ENCODE assay signal across 8 mouse cellular contexts in genomic region chr10:128589464-128590192, GRCm38 (mm10). TPM values are rescaled to one million over a fixed set of nuclear protein-coding genes. Genes with fewer than 3 reads are reported as not detected.
DNase-seq lines count a peak whose midpoint lies in the region; ATAC-seq and TF ChIP-seq lines count a peak whose summit lies in the region.

TSS of gene Erbb3 (minus strand) at chr10:128589652.

- H3K9me3 ChIP-seq in E14TG2a.4 (ENCODE audit: low read length) = no peaks in the 10 kb centered on the region
- no peaks in the 10 kb centered on the region for H3K9me3 ChIP-seq in limb, embryonic 10.5 days (replicated peaks)
- no peaks in the 10 kb centered on the region for H3K9me3 ChIP-seq in stomach, embryonic 14.5 days (ENCODE audit: control insufficient read depth, low read depth, low read length)

- peaks cover 23% of the 10 kb centered on the region for H3K27me3 ChIP-seq in E14TG2a.4 (ENCODE audit: insufficient read depth, low read length)
- H3K27me3 ChIP-seq in limb, embryonic 10.5 days (ENCODE audit: low read depth, poor library complexity, severe bottlenecking) = peaks cover 63% of the 10 kb centered on the region
- no peaks in the 10 kb centered on the region; the same call in none of the 2 replicates for H3K27me3 ChIP-seq in stomach, embryonic 14.5 days (ENCODE audit: control insufficient read depth, insufficient read depth, low read length)

- H3K4me3 ChIP-seq in E14TG2a.4 (replicated peaks; ENCODE audit: low read length) = peak within 1 kb of the TSS; percentile 98
- peak within 1 kb of the TSS; percentile 73 for H3K4me3 ChIP-seq in embryonic fibroblast, embryonic 13.5 days (ENCODE audit: insufficient read depth, low read length)
- peak within 1 kb of the TSS; percentile 70 for H3K4me3 ChIP-seq in limb, embryonic 10.5 days
- H3K4me3 ChIP-seq in stomach, embryonic 14.5 days (ENCODE audit: low read depth, low read length) = peak within 1 kb of the TSS; percentile 64

- under 1% methylated on average over 43 of the region's 43 CpGs for WGBS in limb, embryonic 10.5 days
- under 1% methylated on average over 43 of the region's 43 CpGs for WGBS in stomach, embryonic 14.5 days

- peak within 1 kb of the TSS; percentile 37 for H3K9ac ChIP-seq in stomach, embryonic 14.5 days (replicated peaks; ENCODE audit: low read depth, low read length)

- no peak within 1 kb of the TSS for H3K27ac ChIP-seq in embryonic fibroblast, embryonic 13.5 days (ENCODE audit: insufficient read depth, low read length)
- peak within 1 kb of the TSS; percentile 65 for H3K27ac ChIP-seq in limb, embryonic 10.5 days
- peak within 1 kb of the TSS; percentile 97 for H3K27ac ChIP-seq in stomach, embryonic 14.5 days (ENCODE audit: low read length)

- ATAC-seq in activated CD4-positive, CD25-positive, alpha-beta regulatory T cell, adult 4 months = peak; percentile 60
- ATAC-seq in stomach, embryonic 14.5 days (ENCODE audit: insufficient number of reproducible peaks, insufficient read depth, low FRiP score, low read depth) = peak; percentile 65

- DNase-seq in heart, postnatal 4 days = peak; percentile 44
- DNase-seq in limb, embryonic 10.5 days (ENCODE audit: low spot score) = peak; percentile 68
- DNase-seq in mesoderm, embryonic 11.5 days (ENCODE audit: low read depth, low spot score) = peak; percentile 64
- no peak for DNase-seq in layer of hippocampus, adult 9-10 months (ENCODE audit: low spot score)

- H3K4me2 ChIP-seq in stomach, embryonic 14.5 days (replicated peaks; ENCODE audit: low read depth, low read length) = peak within 1 kb of the TSS; percentile 94

- no peaks in the 10 kb centered on the region for H3K36me3 ChIP-seq in E14TG2a.4 (ENCODE audit: insufficient read depth, low read length)
- H3K36me3 ChIP-seq in limb, embryonic 10.5 days = no peaks in the 10 kb centered on the region
- H3K36me3 ChIP-seq in stomach, embryonic 14.5 days (ENCODE audit: control insufficient read depth, insufficient read depth, low read length) = no peaks in the 10 kb centered on the region

- TF ChIP-seq CTCF in E14TG2a.4 (conservative IDR thresholded peaks at IDR 0.05; ENCODE audit: low read length) = no peak
- no peak for TF ChIP-seq CTCF in embryonic fibroblast, embryonic 13.5 days (IDR thresholded peaks at IDR 0.05; ENCODE audit: borderline replicate concordance, insufficient read depth, low read length)

- no peak for TF ChIP-seq POLR2A in embryonic fibroblast, embryonic 13.5 days (IDR thresholded peaks at IDR 0.05; ENCODE audit: low read depth, low read length)

- H3K4me1 ChIP-seq in E14TG2a.4 (replicated peaks; ENCODE audit: low read depth, low read length) = peaks cover 56% of the 10 kb centered on the region
- no peaks in the 10 kb centered on the region for H3K4me1 ChIP-seq in embryonic fibroblast, embryonic 13.5 days (ENCODE audit: control insufficient read depth, insufficient read depth, low read length)
- H3K4me1 ChIP-seq in limb, embryonic 10.5 days = peaks cover 32% of the 10 kb centered on the region
- H3K4me1 ChIP-seq in stomach, embryonic 14.5 days (ENCODE audit: control insufficient read depth, insufficient read depth, low read length) = peaks cover 5% of the 10 kb centered on the region; the same call in 1 of the 2 replicates

RNA-seq across cellular contexts. Expression of gene Erbb3, which starts in this region (rescaled TPM):
- polyA plus RNA-seq in activated CD4-positive, CD25-positive, alpha-beta regulatory T cell, adult 4 months (2017; shearing (Covaris generic)) = 1 to 10 TPM; 4.1 to 4.2 TPM
- polyA plus RNA-seq in embryonic fibroblast, embryonic 13.5 days (2011; ENCODE audit: insufficient read length, low read depth, missing spikeins) = 0.13 and 0.70 TPM in 2 replicates
- total RNA-seq in heart, postnatal 4 days (2021) = 1 to 10 TPM; 7.1 to 8.2 TPM
- 3.2 and 5.3 TPM in 2 replicates for polyA plus RNA-seq in limb, embryonic 10.5 days (2016; fragmentation: Nextera tagmentation; extraction: Ambion mirVana)
- polyA plus RNA-seq in stomach, embryonic 14.5 days (2014; fragmentation: Nextera tagmentation; extraction: Ambion mirVana) = 27.1 TPM in 2 replicates
